Mouse (Mus musculus): ENCODE results near the gene Exo5.
A peak's percentile ranks its signal among the peaks of the same experiment; 100 is the strongest.

Gene Exo5

GRCm38 (mm10) chr4:120924554-120925299, at the start of gene Exo5:
Gene Exo5 (minus strand): TSS chr4:120925017.
- DNase-seq (ENCODE audit: low spot score): peak; percentile 89

- no peak for DNase-seq (ENCODE audit: low spot score)
These were observed 47.0 kb upstream of the Exo5 start for GRCm38 (mm10) chr4:120971842-120972241.

GRCm38 (mm10) chr4:120969382-120970146, 44.7 kb upstream of the Exo5 start:
- no peak for DNase-seq (ENCODE audit: low spot score)

- DNase-seq (ENCODE audit: low spot score): no peak
These were observed 43.7 kb upstream of the Exo5 start for GRCm38 (mm10) chr4:120968486-120968885.

- no peak for DNase-seq (ENCODE audit: low spot score)
These were observed 30.8 kb upstream of the Exo5 start for GRCm38 (mm10) chr4:120955586-120955985.

GRCm38 (mm10) chr4:120953667-120954066, 28.9 kb upstream of the Exo5 start:
- no peak for DNase-seq (ENCODE audit: low spot score)

GRCm38 (mm10) chr4:120953038-120953437, 28.2 kb upstream of the Exo5 start:
- DNase-seq (ENCODE audit: low spot score): no peak

- DNase-seq (ENCODE audit: low spot score): no peak
These were observed 27.3 kb upstream of the Exo5 start for GRCm38 (mm10) chr4:120952163-120952562.

GRCm38 (mm10) chr4:120951428-120951973, 26.7 kb upstream of the Exo5 start, which contains the start of gene Zfp69:
Gene Zfp69 (minus strand): TSS chr4:120951699.
- DNase-seq (ENCODE audit: low spot score): peak; percentile 89

- no peak for DNase-seq (ENCODE audit: low spot score)
These were observed 26.1 kb upstream of the Exo5 start for GRCm38 (mm10) chr4:120950763-120951427.

- DNase-seq (ENCODE audit: low spot score): no peak
These were observed 24.1 kb upstream of the Exo5 start for GRCm38 (mm10) chr4:120948938-120949337.

GRCm38 (mm10) chr4:120935006-120935405, 10.2 kb upstream of the Exo5 start:
- DNase-seq (ENCODE audit: low spot score): no peak

- no peak for DNase-seq (ENCODE audit: low spot score)
These were observed 5.9 kb upstream of the Exo5 start for GRCm38 (mm10) chr4:120930736-120931135.

- DNase-seq (ENCODE audit: low spot score): no peak
These were observed 3.9 kb upstream of the Exo5 start for GRCm38 (mm10) chr4:120928686-120929085.

- DNase-seq (ENCODE audit: low spot score): peak; percentile 33
These were observed 569 bp upstream of the Exo5 start for GRCm38 (mm10) chr4:120925386-120925785.

GRCm38 (mm10) chr4:120921461-120921860, 3.4 kb downstream of the Exo5 start:
- no peak for DNase-seq (ENCODE audit: low spot score)

- DNase-seq (ENCODE audit: low spot score): no peak
These were observed 10.3 kb downstream of the Exo5 start for GRCm38 (mm10) chr4:120914501-120914900.

- DNase-seq (ENCODE audit: low spot score): no peak
These were observed 11.0 kb downstream of the Exo5 start for GRCm38 (mm10) chr4:120913861-120914260.

GRCm38 (mm10) chr4:120913443-120913842, 11.4 kb downstream of the Exo5 start:
- DNase-seq (ENCODE audit: low spot score): no peak

GRCm38 (mm10) chr4:120912866-120913265, 12.0 kb downstream of the Exo5 start:
- DNase-seq (ENCODE audit: low spot score): no peak

GRCm38 (mm10) chr4:120911086-120911485, 13.7 kb downstream of the Exo5 start:
- DNase-seq (ENCODE audit: low spot score): no peak

GRCm38 (mm10) chr4:120909558-120910150, 15.2 kb downstream of the Exo5 start:
- no peak for DNase-seq (ENCODE audit: low spot score)
